Mouse (Mus musculus) layer of hippocampus, adult 11-12 months (tissue): ENCODE measurements around the gene Olfr736.

Experiments used
- DNase-seq: peaks from one replicate; pipeline ENCODE4 v3.0.0; 2022; ENCODE audit warnings: low spot score

Olfr736 gene

GRCm38 (mm10) chr14:50380863-50381262, at the start of gene Olfr736:
Gene Olfr736 (plus strand): TSS chr14:50381163.
- no peak for DNase-seq

GRCm38 (mm10) chr14:50348796-50349195, 32.2 kb upstream of the Olfr736 start, which contains the start of gene Olfr735:
Gene Olfr735 (minus strand): TSS chr14:50348872.
- DNase-seq = no peak

GRCm38 (mm10) chr14:50352438-50352837, 28.5 kb upstream of the Olfr736 start:
- peak; percentile 10 for DNase-seq

GRCm38 (mm10) chr14:50356725-50357124, 24.2 kb upstream of the Olfr736 start:
- no peak for DNase-seq

GRCm38 (mm10) chr14:50357593-50357992, 23.4 kb upstream of the Olfr736 start, which contains the start of gene Tlr11:
Gene Tlr11 (plus strand): TSS chr14:50357914.
- DNase-seq = no peak

GRCm38 (mm10) chr14:50360480-50360879, 20.5 kb upstream of the Olfr736 start:
- DNase-seq = no peak

- no peak for DNase-seq
Measured at GRCm38 (mm10) chr14:50363561-50363960, 17.4 kb upstream of the Olfr736 start.

- no peak for DNase-seq
Measured at GRCm38 (mm10) chr14:50407268-50407667, 26.3 kb downstream of the Olfr736 start, which contains the start of gene Olfr738. Gene Olfr738 (plus strand): TSS chr14:50407568.

- no peak for DNase-seq
Measured at GRCm38 (mm10) chr14:50418326-50418725, 37.4 kb downstream of the Olfr736 start, which contains the start of gene Olfr739. Gene Olfr739 (plus strand): TSS chr14:50418626.
